Mouse (Mus musculus) heart, embryonic 15.5 days (tissue): Measurements from ENCODE around the gene Cd151. TPM values are rescaled to one million over a fixed set of nuclear protein-coding genes. Genes with fewer than 3 reads are reported as not detected.
"Not testable (repeated sequence)": the region's sequence is repeated elsewhere in the genome, so short reads cannot be mapped to it uniquely, and the experiment has no call there.

Experiments
- ATAC-seq: fragments of 200-750 bp; cut with Nextera tagmentation; replicated peaks from 2 replicates; pipeline ENCODE4 v1.8.0; 2017; ENCODE audit warnings: low read depth, moderate TSS enrichment; ENCODE audit not compliant: insufficient number of reproducible peaks, insufficient read depth, low FRiP score
- H3K27ac ChIP-seq: fragments of 300-500 bp; sonication (generic); 2 replicates; pipeline ENCODE4 v1.5.1; 2015; ENCODE audit warnings: mild to moderate bottlenecking, inconsistent platforms
- H3K27me3 ChIP-seq: fragments of 300-500 bp; sonication (generic); 2 replicates; pipeline ENCODE4 v1.6.1; 2015; ENCODE audit warnings: inconsistent platforms
- H3K36me3 ChIP-seq: fragments of 300-500 bp; sonication (generic); 2 replicates; pipeline ENCODE4 v1.6.1; 2015; ENCODE audit warnings: mild to moderate bottlenecking, inconsistent platforms
- H3K4me1 ChIP-seq: fragments of 300-500 bp; sonication (generic); replicated peaks from 2 replicates; pipeline ENCODE4 v1.6.1; 2015; ENCODE audit warnings: inconsistent platforms
- H3K4me2 ChIP-seq: fragments of 300-500 bp; sonication (generic); 2 replicates; pipeline ENCODE4 v1.6.1; 2015; ENCODE audit warnings: inconsistent platforms, mild to moderate bottlenecking, moderate library complexity
- H3K4me3 ChIP-seq: fragments of 300-500 bp; sonication (generic); 2 replicates; pipeline ENCODE4 v1.5.1; 2015; ENCODE audit warnings: mild to moderate bottlenecking, inconsistent platforms
- H3K9ac ChIP-seq: fragments of 300-500 bp; sonication (generic); 2 replicates; pipeline ENCODE4 v1.6.1; 2015; ENCODE audit warnings: mild to moderate bottlenecking, inconsistent platforms
- H3K9me3 ChIP-seq: fragments of 300-500 bp; sonication (generic); replicated peaks from 2 replicates; pipeline ENCODE4 v1.6.1; 2016; ENCODE audit warnings: inconsistent platforms
- WGBS: fragments of 180-500 bp; shearing (Covaris S2); methylation state at CpG from one replicate; pipeline ENCODE4 v1.1.7; 2015; ENCODE audit warnings: mixed read lengths; 5-methylcytosine and 5-hydroxymethylcytosine counted together
- polyA plus RNA-seq: library from polyadenylated mRNA; unstranded; fragments of >200 nt; fragmentation: Nextera tagmentation; extraction: Ambion mirVana; gene quantifications from 2 replicates; pipeline ENCODE4 v1.2.1, GENCODE M21; 2015

Cd151 gene
- polyA plus RNA-seq, 1 experiment from 2014 or later, result 28.7 TPM

GRCm38 (mm10) chr7:141437178-141438120 is 29.7 kb upstream of the Cd151 start, which contains the start of gene Slc25a22:
Gene Slc25a22, minus strand, starts transcription at chr7:141437892.
- peak within 1 kb of the TSS; percentile 71 for H3K9ac ChIP-seq
- no peaks in the 10 kb centered on the region for H3K27me3 ChIP-seq
- peak within 1 kb of the TSS; percentile 89 for H3K4me2 ChIP-seq
- no peaks in the 10 kb centered on the region for H3K9me3 ChIP-seq
- peak; percentile 68 for ATAC-seq
- 6% methylated on average over 53 of the region's 53 CpGs for WGBS
- H3K4me3 ChIP-seq, result peak within 1 kb of the TSS; percentile 63
- peaks cover 22% of the 10 kb centered on the region for H3K36me3 ChIP-seq
- H3K4me1 ChIP-seq, result peaks cover 55% of the 10 kb centered on the region
- H3K27ac ChIP-seq, result peak within 1 kb of the TSS; percentile 57

- Histone ChIP-seq H3K27ac (no peak overlapping the region), H3K4me2 (no peak overlapping the region), H3K9ac (no peak overlapping the region), H3K4me1 (peaks cover 62% of the 10 kb centered on the region), H3K9me3 (no peaks in the 10 kb centered on the region), H3K4me3 (no peak overlapping the region), H3K36me3 (peaks cover 15% of the 10 kb centered on the region), H3K27me3 (no peaks in the 10 kb centered on the region)
- WGBS, result 91% methylated on average over 12 of the region's 12 CpGs
- ATAC-seq, result no peak
Measured at GRCm38 (mm10) chr7:141438201-141438968, 28.8 kb upstream of the Cd151 start.

GRCm38 (mm10) chr7:141439140-141439679 is 28.0 kb upstream of the Cd151 start:
- H3K4me2 ChIP-seq, result no peak overlapping the region
- H3K9ac ChIP-seq, result no peak overlapping the region; the same call in 1 of the 2 replicates
- no peak overlapping the region for H3K4me3 ChIP-seq
- H3K9me3 ChIP-seq, result no peaks in the 10 kb centered on the region
- H3K27me3 ChIP-seq, result no peaks in the 10 kb centered on the region
- H3K27ac ChIP-seq, result no peak overlapping the region
- peaks cover 14% of the 10 kb centered on the region for H3K36me3 ChIP-seq
- ATAC-seq, result no peak
- peaks cover 61% of the 10 kb centered on the region for H3K4me1 ChIP-seq
- WGBS, result 94% methylated on average over 10 of the region's 10 CpGs

GRCm38 (mm10) chr7:141439811-141440210 is 27.4 kb upstream of the Cd151 start:
- no peak for ATAC-seq
- Histone ChIP-seq H3K4me3 (no peak overlapping the region), H3K4me2 (no peak overlapping the region), H3K4me1 (peaks cover 57% of the 10 kb centered on the region), H3K9me3 (no peaks in the 10 kb centered on the region), H3K27ac (no peak overlapping the region), H3K27me3 (no peaks in the 10 kb centered on the region), H3K36me3 (peaks cover 14% of the 10 kb centered on the region), H3K9ac (no peak overlapping the region)
- WGBS, result 95% methylated on average over 11 of the region's 11 CpGs

- peaks cover 14% of the 10 kb centered on the region for H3K36me3 ChIP-seq
- H3K4me2 ChIP-seq, result no peak overlapping the region
- ATAC-seq, result no peak
- no peaks in the 10 kb centered on the region for H3K9me3 ChIP-seq
- 27% methylated on average over 6 of the region's 6 CpGs for WGBS
- no peak overlapping the region for H3K4me3 ChIP-seq
- peaks cover 51% of the 10 kb centered on the region for H3K4me1 ChIP-seq
- H3K27me3 ChIP-seq, result no peaks in the 10 kb centered on the region
- H3K9ac ChIP-seq, result no peak overlapping the region
- no peak overlapping the region for H3K27ac ChIP-seq
Measured at GRCm38 (mm10) chr7:141440613-141441012, 26.6 kb upstream of the Cd151 start.

- H3K4me2 ChIP-seq, result no peak overlapping the region; the same call in 1 of the 2 replicates
Measured at GRCm38 (mm10) chr7:141441460-141441859, 25.7 kb upstream of the Cd151 start.

GRCm38 (mm10) chr7:141442199-141442598 is 25.0 kb upstream of the Cd151 start:
- 0 out of 2 replicates have a peak overlapping the region, but pooled peaks have one; percentile 60 for H3K4me3 ChIP-seq

More at GRCm38 (mm10) chr7:141441460-141441859, 25.7 kb upstream of the Cd151 start:
- H3K9me3 ChIP-seq, result no peaks in the 10 kb centered on the region
- H3K9ac ChIP-seq, result no peak overlapping the region
- H3K4me1 ChIP-seq, result peaks cover 46% of the 10 kb centered on the region
- 94% methylated on average over 9 of the region's 9 CpGs for WGBS
- H3K27ac ChIP-seq, result no peak overlapping the region
- no peak for ATAC-seq
- H3K27me3 ChIP-seq, result no peaks in the 10 kb centered on the region
- peaks cover 14% of the 10 kb centered on the region for H3K36me3 ChIP-seq
- no peak overlapping the region for H3K4me3 ChIP-seq

GRCm38 (mm10) chr7:141443081-141443821 is 23.9 kb upstream of the Cd151 start:
- ATAC-seq, result no peak
- Histone ChIP-seq H3K4me3 (peak overlapping the region; percentile 60), H3K4me2 (peak overlapping the region; percentile 92), H3K36me3 (peaks cover 12% of the 10 kb centered on the region), H3K27ac (peak overlapping the region; percentile 54), H3K9me3 (no peaks in the 10 kb centered on the region), H3K4me1 (peaks cover 41% of the 10 kb centered on the region), H3K9ac (peak overlapping the region; percentile 65), H3K27me3 (no peaks in the 10 kb centered on the region)
- WGBS, result 17% methylated on average over 12 of the region's 12 CpGs

More at GRCm38 (mm10) chr7:141442199-141442598, 25.0 kb upstream of the Cd151 start:
- 93% methylated on average over 13 of the region's 13 CpGs for WGBS
- Histone ChIP-seq H3K27me3 (no peaks in the 10 kb centered on the region), H3K36me3 (peaks cover 14% of the 10 kb centered on the region), H3K9ac (no peak overlapping the region), H3K4me2 (peak overlapping the region; percentile 92), H3K27ac (no peak overlapping the region), H3K9me3 (no peaks in the 10 kb centered on the region), H3K4me1 (peaks cover 43% of the 10 kb centered on the region)
- ATAC-seq, result no peak

- Histone ChIP-seq H3K4me1 (peaks cover 47% of the 10 kb centered on the region), H3K27me3 (no peaks in the 10 kb centered on the region), H3K4me3 (peak within 1 kb of the TSS; percentile 60), H3K4me2 (peak within 1 kb of the TSS; percentile 92), H3K9me3 (no peaks in the 10 kb centered on the region), H3K9ac (peak within 1 kb of the TSS; percentile 65), H3K36me3 (peaks cover 9% of the 10 kb centered on the region; the same call in 1 of the 2 replicates), H3K27ac (peak within 1 kb of the TSS; percentile 70)
- under 1% methylated on average over 25 of the region's 25 CpGs for WGBS
- peak; percentile 45; the same call in 1 of the 2 replicates for ATAC-seq
Measured at GRCm38 (mm10) chr7:141443828-141444237, 23.4 kb upstream of the Cd151 start, which contains the start of gene Pidd1. Gene Pidd1, minus strand, starts transcription at chr7:141444025.

- H3K9me3 ChIP-seq, H3K27me3 ChIP-seq, H3K9ac ChIP-seq, H3K27ac ChIP-seq, ATAC-seq, H3K4me3 ChIP-seq: not testable (repeated sequence)
- peaks cover 25% of the 10 kb centered on the region; the same call in 1 of the 2 replicates for H3K36me3 ChIP-seq
- peak overlapping the region; percentile 65 for H3K4me2 ChIP-seq
- WGBS, result 80% methylated on average over 3 of the region's 3 CpGs
- H3K4me1 ChIP-seq, result peaks cover 37% of the 10 kb centered on the region
Measured at GRCm38 (mm10) chr7:141446374-141446773, 20.8 kb upstream of the Cd151 start.
